13 mouse cellular contexts compared by ENCODE assay signal in genomic region chr2:35110521-35110920, GRCm38 (mm10). TPM values are rescaled to one million over a fixed set of nuclear protein-coding genes. Genes with fewer than 3 reads are reported as not detected.
DNase-seq lines count a peak whose midpoint lies in the region; ATAC-seq and TF ChIP-seq lines count a peak whose summit lies in the region.
"Had no signal": no experiment of that assay in that cellular context is flagged by ENCODE, and none has a peak within 500 bp of the region (broad histone marks: within the 10 kb centered on the region; RNA-seq: fewer than 3 reads in every experiment).

No protein-coding gene starts in this region.

- H3K79me2 ChIP-seq in myocyte (ENCODE audit: control insufficient read depth, insufficient read depth), result no peaks in the 10 kb centered on the region

- 0 out of 2 replicates have a peak, but pooled peaks cover 3% of the 10 kb centered on the region for H3K4me1 ChIP-seq in forebrain, postnatal 0 days (ENCODE audit: insufficient read depth)
- H3K4me1 ChIP-seq in forebrain, embryonic 11.5 days (replicated peaks; ENCODE audit: control insufficient read depth, insufficient read depth, low read length), result peaks cover 2% of the 10 kb centered on the region; the same call in 1 of the 2 replicates
- peaks cover 58% of the 10 kb centered on the region for H3K4me1 ChIP-seq in megakaryocyte, embryonic 14.5 days
- no peaks in the 10 kb centered on the region for H3K4me1 ChIP-seq in embryonic facial prominence, embryonic 13.5 days

- TF ChIP-seq CTCF in forebrain, postnatal 0 days (IDR thresholded peaks at IDR 0.05; ENCODE audit: low read depth), result no peak

- no peak overlapping the region for H3K9ac ChIP-seq in forebrain, postnatal 0 days
- no peak overlapping the region for H3K9ac ChIP-seq in forebrain, embryonic 11.5 days (ENCODE audit: low read length)
- H3K9ac ChIP-seq in embryonic facial prominence, embryonic 13.5 days, result no peak overlapping the region

- DNase-seq in forebrain, postnatal 0 days, result no peak
- no peak for DNase-seq in forebrain, embryonic 11.5 days (ENCODE audit: low spot score)
- no peak for DNase-seq in left cerebral cortex, postnatal 36 days (ENCODE audit: low spot score in 2 of 2)
- no peak for DNase-seq in lung, postnatal 14 days
- DNase-seq: adrenal gland, adult 2 months; cerebellum, adult 18-20 months; heart, postnatal 4 days; thymus, adult 2 months had no signal

- WGBS in forebrain, postnatal 0 days, result 74% methylated on average over 2 of the region's 2 CpGs
- 84% methylated on average over 2 of the region's 2 CpGs for WGBS in forebrain, embryonic 11.5 days
- 82% methylated on average over 2 of the region's 2 CpGs for WGBS in embryonic facial prominence, embryonic 13.5 days

- no peak overlapping the region for H3ac ChIP-seq in myocyte (ENCODE audit: control insufficient read depth, insufficient read length)

- no peak for TF ChIP-seq POLR2A in myocyte (IDR thresholded peaks at IDR 0.05; ENCODE audit: insufficient read length, low read depth)

- H3K4me3 ChIP-seq in forebrain, postnatal 0 days (ENCODE audit: low read depth, low read length), result no peak overlapping the region
- no peak overlapping the region for H3K4me3 ChIP-seq in forebrain, embryonic 11.5 days (ENCODE audit: low read depth, low read length)
- peak overlapping the region; percentile 98 for H3K4me3 ChIP-seq in megakaryocyte, embryonic 14.5 days (replicated peaks)
- no peak overlapping the region for H3K4me3 ChIP-seq in embryonic facial prominence, embryonic 13.5 days
- peak overlapping the region; percentile 40 for H3K4me3 ChIP-seq in myocyte

- no peak overlapping the region for H3K27ac ChIP-seq in forebrain, postnatal 0 days (ENCODE audit: low read depth, low read length)
- H3K27ac ChIP-seq in forebrain, embryonic 11.5 days (ENCODE audit: low read depth, low read length), result no peak overlapping the region
- H3K27ac ChIP-seq in embryonic facial prominence, embryonic 13.5 days, result no peak overlapping the region

- H3K9me3 ChIP-seq in forebrain, postnatal 0 days (ENCODE audit: low read length), result no peaks in the 10 kb centered on the region
- H3K9me3 ChIP-seq in forebrain, embryonic 11.5 days (ENCODE audit: control insufficient read depth, low read length), result no peaks in the 10 kb centered on the region
- H3K9me3 ChIP-seq in megakaryocyte, embryonic 14.5 days, result no peaks in the 10 kb centered on the region
- H3K9me3 ChIP-seq in embryonic facial prominence, embryonic 13.5 days, result no peaks in the 10 kb centered on the region
- H3K9me3 ChIP-seq: limb, embryonic 15.5 days had no signal

- intact Hi-C loops in left cerebral cortex, postnatal 36 days (cut with DNase I), result no loop called here

- H3K4me2 ChIP-seq in forebrain, postnatal 0 days (ENCODE audit: low read depth), result 0 out of 2 replicates have a peak overlapping the region, but pooled peaks have one; percentile 63
- no peak overlapping the region for H3K4me2 ChIP-seq in forebrain, embryonic 11.5 days (ENCODE audit: low read depth, low read length, severe bottlenecking)
- H3K4me2 ChIP-seq in embryonic facial prominence, embryonic 13.5 days, result peak overlapping the region; percentile 71
- H3K4me2 ChIP-seq in myocyte (ENCODE audit: low read depth), result peak overlapping the region; percentile 75

- ATAC-seq in forebrain, postnatal 0 days, result no peak
- ATAC-seq in forebrain, embryonic 11.5 days (replicated peaks; ENCODE audit: low FRiP score), result no peak
- ATAC-seq in megakaryocyte, adult 5-6 weeks (ENCODE audit: poor library complexity, severe bottlenecking), result no peak
- no peak for ATAC-seq in embryonic facial prominence, embryonic 13.5 days (ENCODE audit: insufficient number of reproducible peaks, insufficient read depth, low FRiP score, low TSS enrichment, low read depth)

- H3K36me3 ChIP-seq in forebrain, postnatal 0 days (ENCODE audit: insufficient read depth), result no peaks in the 10 kb centered on the region
- no peaks in the 10 kb centered on the region for H3K36me3 ChIP-seq in forebrain, embryonic 11.5 days (ENCODE audit: control insufficient read depth, insufficient read depth, low read length)
- H3K36me3 ChIP-seq in megakaryocyte, embryonic 14.5 days (replicated peaks; ENCODE audit: low read length), result peaks cover 30% of the 10 kb centered on the region
- H3K36me3 ChIP-seq in embryonic facial prominence, embryonic 13.5 days, result 0 out of 2 replicates have a peak, but pooled peaks cover 8% of the 10 kb centered on the region
- no peaks in the 10 kb centered on the region for H3K36me3 ChIP-seq in myocyte (ENCODE audit: control insufficient read depth, insufficient read depth)

- H3K27me3 ChIP-seq in forebrain, postnatal 0 days (ENCODE audit: insufficient read depth, low read length), result no peaks in the 10 kb centered on the region
- H3K27me3 ChIP-seq in forebrain, embryonic 11.5 days (ENCODE audit: control insufficient read depth, insufficient read depth, low read length), result no peaks in the 10 kb centered on the region
- no peaks in the 10 kb centered on the region for H3K27me3 ChIP-seq in megakaryocyte, embryonic 14.5 days (replicated peaks)
- no peaks in the 10 kb centered on the region for H3K27me3 ChIP-seq in embryonic facial prominence, embryonic 13.5 days
- no peaks in the 10 kb centered on the region for H3K27me3 ChIP-seq in myocyte (ENCODE audit: control insufficient read depth, insufficient read depth, insufficient read length)
- H3K27me3 ChIP-seq: limb, embryonic 15.5 days had no signal

TF ChIP-seq in myocyte, 11 proteins besides CTCF, POLR2A, EP300 and RAD21:
- TF ChIP-seq USF1 (IDR thresholded peaks at IDR 0.05; ENCODE audit: low read depth), result no peak
- no peak for TF ChIP-seq SRF (IDR thresholded peaks at IDR 0.05; ENCODE audit: control insufficient read depth, insufficient read length, low read depth)
- TF ChIP-seq REST (IDR thresholded peaks at IDR 0.05; ENCODE audit: insufficient read depth, insufficient read length), result no peak

RNA-seq across cellular contexts. Expression of gene Cntrl, which starts 1.2 kb away (rescaled TPM):
- total RNA-seq in forebrain, postnatal 0 days (2014; rRNA removed), result 10.4 and 17.4 TPM in 2 replicates
- polyA plus RNA-seq in forebrain, postnatal 0 days (2015; fragmentation: Nextera tagmentation; extraction: Ambion mirVana), result 5.5 and 7.0 TPM in 2 replicates
- 36.9 and 42.0 TPM in 2 replicates for polyA plus RNA-seq in forebrain, embryonic 11.5 days (2014; fragmentation: Nextera tagmentation; extraction: Ambion mirVana)
- 4.0 and 4.8 TPM in 2 replicates for polyA plus RNA-seq in megakaryocyte, embryonic 14.5 days (2012; ENCODE audit: insufficient read depth, low replicate concordance)
- 101 and 115 TPM in 2 replicates for total RNA-seq in megakaryocyte, adult 5-6 weeks (2015)
- total RNA-seq in megakaryocyte, adult 5-6 weeks (2017), result 131 and 137 TPM in 2 replicates
- polyA plus RNA-seq in embryonic facial prominence, embryonic 13.5 days (2015; fragmentation: Nextera tagmentation; extraction: Ambion mirVana), result 32.1 and 32.3 TPM in 2 replicates
- 2.6 TPM for polyA plus RNA-seq in myocyte (2012; fragmentation: generic; extraction: Trizol)
- total RNA-seq in left cerebral cortex, postnatal 36 days (2021), result 10 to 100 TPM in 1 of 2 experiments, 1 to 10 TPM in 1; 6.7 to 11.0 TPM

RNA-seq across cellular contexts. Expression of gene AI182371, which starts 9.2 kb away (rescaled TPM):
- 0.33 and 0.38 TPM in 2 replicates for total RNA-seq in forebrain, postnatal 0 days (2014; rRNA removed)
- 0.18 TPM in 1 of 2 replicates, not detected in the other for polyA plus RNA-seq in forebrain, postnatal 0 days (2015; fragmentation: Nextera tagmentation; extraction: Ambion mirVana)
- 0.17 TPM in 1 of 2 replicates, not detected in the other for polyA plus RNA-seq in forebrain, embryonic 11.5 days (2014; fragmentation: Nextera tagmentation; extraction: Ambion mirVana)
- polyA plus RNA-seq in megakaryocyte, embryonic 14.5 days (2012; ENCODE audit: insufficient read depth, low replicate concordance), result 0.23 TPM in 1 of 2 replicates, not detected in the other
- 1.3 and 1.4 TPM in 2 replicates for total RNA-seq in megakaryocyte, adult 5-6 weeks (2015)
- 1.4 and 1.7 TPM in 2 replicates for total RNA-seq in megakaryocyte, adult 5-6 weeks (2017)
- 0.30 and 0.61 TPM in 2 replicates for polyA plus RNA-seq in embryonic facial prominence, embryonic 13.5 days (2015; fragmentation: Nextera tagmentation; extraction: Ambion mirVana)
- 0.05 TPM for polyA plus RNA-seq in myocyte (2012; fragmentation: generic; extraction: Trizol)
- total RNA-seq in left cerebral cortex, postnatal 36 days (2021), result under 1 TPM in 1 of 2 experiments, not detected in 1; 0.45 TPM
- polyA plus RNA-seq: adrenal gland, adult 2 months had no signal

RNA-seq across cellular contexts. Expression of gene Hc, which starts 49.3 kb away (rescaled TPM):
- 0.46 and 1.1 TPM in 2 replicates for total RNA-seq in forebrain, postnatal 0 days (2014; rRNA removed)
- 0.28 and 1.3 TPM in 2 replicates for polyA plus RNA-seq in forebrain, postnatal 0 days (2015; fragmentation: Nextera tagmentation; extraction: Ambion mirVana)
- polyA plus RNA-seq in forebrain, embryonic 11.5 days (2014; fragmentation: Nextera tagmentation; extraction: Ambion mirVana), result 0.76 and 1.6 TPM in 2 replicates
- not detected in 2 replicates for polyA plus RNA-seq in megakaryocyte, embryonic 14.5 days (2012; ENCODE audit: insufficient read depth, low replicate concordance)
- total RNA-seq in megakaryocyte, adult 5-6 weeks (2015), result 2.1 TPM in 1 of 2 replicates, not detected in the other
- not detected in 2 replicates for total RNA-seq in megakaryocyte, adult 5-6 weeks (2017)
- 0.52 TPM in 1 of 2 replicates, not detected in the other for polyA plus RNA-seq in embryonic facial prominence, embryonic 13.5 days (2015; fragmentation: Nextera tagmentation; extraction: Ambion mirVana)
- not detected for polyA plus RNA-seq in myocyte (2012; fragmentation: generic; extraction: Trizol)
- under 1 TPM in 1 of 2 experiments, not detected in 1; 0.27 TPM for total RNA-seq in left cerebral cortex, postnatal 36 days (2021)

Comparison
In these comparisons a context has a peak if more than half of its experiments do, and no peak if none do; other contexts are left out.
1. H3K4me3 ChIP-seq: peak in megakaryocyte, embryonic 14.5 days (single experiment) and myocyte (single experiment); none in forebrain, postnatal 0 days (single experiment), forebrain, embryonic 11.5 days (single experiment) and embryonic facial prominence, embryonic 13.5 days (single experiment).